Mouse (Mus musculus): ENCODE measurements around the gene Ache. TPM values are rescaled to one million over a fixed set of nuclear protein-coding genes. Genes with fewer than 3 reads are reported as not detected.

The Ache gene
- polyA plus RNA-seq (2012; rRNA removed): 47.9 and 50.7 TPM in 2 replicates

GRCm38 (mm10) chr5:137287032-137287952, at the start of gene Ache:
Gene Ache (plus strand): TSS chr5:137287519.

DNA sequence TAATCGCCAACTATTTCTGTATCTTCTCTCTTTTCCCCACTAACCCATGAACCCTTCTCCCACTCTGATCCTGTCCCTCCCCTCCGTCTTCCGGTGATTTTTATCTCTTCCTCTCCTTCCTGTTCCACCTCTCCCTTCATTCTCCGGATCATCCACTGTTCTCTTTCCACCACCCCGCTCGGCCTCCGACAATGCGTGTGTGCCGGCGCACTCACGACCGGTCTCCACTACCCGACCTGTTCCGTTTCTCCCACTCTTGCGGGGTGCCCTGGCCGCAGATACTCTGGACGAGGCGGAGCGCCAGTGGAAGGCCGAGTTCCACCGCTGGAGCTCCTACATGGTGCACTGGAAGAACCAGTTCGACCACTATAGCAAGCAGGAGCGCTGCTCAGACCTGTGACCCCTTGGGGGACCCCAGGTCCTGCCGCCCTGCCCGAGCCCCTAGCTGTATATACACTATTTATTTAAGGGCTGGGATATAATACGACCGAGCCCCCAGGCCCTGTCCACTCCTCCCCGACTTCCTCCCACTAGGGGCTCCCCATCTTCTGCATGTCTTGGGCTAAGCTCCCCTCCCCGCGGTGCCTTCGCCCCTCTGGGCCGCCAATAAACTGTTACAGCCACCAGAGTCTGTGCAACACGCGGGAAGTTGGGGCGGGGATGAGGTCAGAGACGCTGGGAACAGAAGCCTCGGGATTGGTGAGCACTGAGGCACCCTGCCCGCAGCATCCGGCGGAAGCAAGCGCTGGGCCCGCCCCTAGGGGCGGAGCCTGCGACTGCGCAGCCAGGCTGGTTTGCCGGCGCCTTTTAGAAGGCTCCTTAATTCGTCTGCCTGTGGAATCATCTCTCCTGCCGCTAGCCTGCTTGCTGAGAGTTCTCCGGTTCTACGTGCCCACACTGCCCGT, 6.8 kb downstream of the Ache start, which contains the start of gene Ufsp1:
Ufsp1 (plus strand) TSS at position 791 of the 905 bp plus-strand sequence.

GRCm38 (mm10) chr5:137307071-137307912, 20.0 kb downstream of the Ache start, which contains the start of gene Srrt:
Gene Srrt (minus strand): TSS chr5:137307674.

DNA sequence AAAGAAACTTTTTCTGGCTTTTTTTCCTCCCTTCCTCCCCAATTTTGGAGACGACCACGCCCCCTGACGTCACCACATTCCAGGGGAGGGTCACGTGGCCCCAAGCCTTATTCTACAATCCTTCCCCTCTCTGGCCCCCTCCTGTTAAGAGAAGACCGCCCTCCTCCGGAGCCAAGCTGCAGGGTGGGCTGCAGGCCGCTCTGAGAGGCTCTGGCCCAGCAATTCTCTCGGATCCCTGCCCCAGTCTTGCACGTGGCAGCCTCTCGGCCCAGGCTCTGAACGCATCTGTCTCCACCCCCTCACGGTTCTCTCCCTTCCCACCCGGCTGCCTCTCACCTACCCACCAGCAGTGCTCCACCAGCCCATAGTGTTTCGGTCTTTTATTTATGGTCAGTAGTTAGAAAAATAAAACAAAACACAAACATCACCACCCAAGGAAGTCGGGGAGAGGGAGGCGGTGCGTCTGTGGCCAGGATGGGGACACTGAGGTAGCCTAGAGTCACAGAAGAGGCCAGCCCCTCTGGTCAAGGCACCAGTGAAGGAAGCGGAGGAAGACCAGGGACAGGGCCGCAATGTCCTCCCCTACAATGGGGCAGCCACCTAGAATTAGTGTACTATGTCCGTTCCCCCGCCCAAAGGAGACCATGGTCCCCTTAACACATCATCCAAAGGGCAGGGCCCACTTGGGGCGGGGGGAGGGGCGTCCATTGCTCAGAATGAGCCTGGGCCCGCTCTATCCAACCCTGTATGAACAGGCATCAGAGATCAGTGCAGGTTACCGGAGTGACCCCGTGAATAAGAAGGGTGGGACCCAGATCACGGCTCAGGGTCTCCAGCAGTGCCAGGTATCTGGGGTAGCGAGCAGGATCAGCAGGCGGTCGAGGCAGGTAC, 27.1 kb downstream of the Ache start, which contains the start of gene Trip6:
Trip6 (minus strand) TSS at position 212 of the 891 bp plus-strand sequence.

GRCm38 (mm10) chr5:137333512-137334174, 46.3 kb downstream of the Ache start, which contains the start of gene Slc12a9:
Gene Slc12a9 (minus strand): TSS chr5:137333597.

Other genes starting within 250 kb of the Ache start
- gene Ap1s1, start 241.4 kb upstream of the Ache start, polyA plus RNA-seq (2012; rRNA removed): 222 and 227 TPM in 2 replicates
- gene Serpine1, start 215.3 kb upstream of the Ache start, polyA plus RNA-seq (2012; rRNA removed): 2.3 and 5.1 TPM in 2 replicates
- 1.0 and 1.1 TPM in 2 replicates for gene Trim56, start 171.3 kb upstream of the Ache start, polyA plus RNA-seq (2012; rRNA removed)
- gene Muc3, start 138.2 kb upstream of the Ache start, polyA plus RNA-seq (2012; rRNA removed): not detected in 2 replicates
- 2.2 and 2.3 TPM in 2 replicates for gene Muc3a, start 75.1 kb upstream of the Ache start, polyA plus RNA-seq (2012; rRNA removed)
- 14.0 and 15.7 TPM in 2 replicates for gene Ufsp1, start 7.1 kb downstream of the Ache start, polyA plus RNA-seq (2012; rRNA removed)
- gene Srrt, start 20.2 kb downstream of the Ache start, polyA plus RNA-seq (2012; rRNA removed): 185 and 194 TPM in 2 replicates
- 14.2 and 15.1 TPM in 2 replicates for gene Trip6, start 26.9 kb downstream of the Ache start, polyA plus RNA-seq (2012; rRNA removed)
- 31.4 and 33.2 TPM in 2 replicates for gene Slc12a9, start 46.1 kb downstream of the Ache start, polyA plus RNA-seq (2012; rRNA removed)
- gene Ephb4, start 62.6 kb downstream of the Ache start, polyA plus RNA-seq (2012; rRNA removed): 8.0 and 9.6 TPM in 2 replicates
- 0.45 and 0.57 TPM in 2 replicates for gene Zan, start 189.5 kb downstream of the Ache start, polyA plus RNA-seq (2012; rRNA removed)
- 70.9 and 72.2 TPM in 2 replicates for gene Pop7, start 215.0 kb downstream of the Ache start, polyA plus RNA-seq (2012; rRNA removed)
- gene Gigyf1, start 231.0 kb downstream of the Ache start, polyA plus RNA-seq (2012; rRNA removed): 50.1 and 51.6 TPM in 2 replicates
- gene Epo, start 245.7 kb downstream of the Ache start, polyA plus RNA-seq (2012; rRNA removed): not detected in 2 replicates
- gene Gnb2, start 246.0 kb downstream of the Ache start, polyA plus RNA-seq (2012; rRNA removed): 906 and 968 TPM in 2 replicates

Measured in central nervous system, embryonic 18 days (tissue).